10 mouse cellular contexts compared by ENCODE assay signal in genomic region chr1:98280263-98281052, GRCm38 (mm10).
A peak's percentile ranks its signal among the peaks of the same experiment; 100 is the strongest.
DNase-seq lines count a peak whose midpoint lies in the region; ATAC-seq and TF ChIP-seq lines count a peak whose summit lies in the region.
"Had no signal": no experiment of that assay in that cellular context is flagged by ENCODE, and none has a peak within 500 bp of the region (broad histone marks: within the 10 kb centered on the region; RNA-seq: fewer than 3 reads in every experiment).

No protein-coding gene starts in this region.

- no peak for TF ChIP-seq CTCF in hindbrain, postnatal 0 days (IDR thresholded peaks at IDR 0.05; ENCODE audit: low read depth)

- H3K4me1 ChIP-seq in heart, embryonic 13.5 days = peaks cover 20% of the 10 kb centered on the region
- H3K4me1 ChIP-seq in midbrain, embryonic 12.5 days = no peaks in the 10 kb centered on the region
- no peaks in the 10 kb centered on the region; the same call in 1 of the 2 replicates for H3K4me1 ChIP-seq in midbrain, embryonic 10.5 days
- H3K4me1 ChIP-seq in hindbrain, postnatal 0 days (ENCODE audit: insufficient read depth, low read length) = no peaks in the 10 kb centered on the region
- peaks cover 10% of the 10 kb centered on the region; the same call in 1 of the 2 replicates for H3K4me1 ChIP-seq in neural tube, embryonic 15.5 days

- ATAC-seq in heart, embryonic 13.5 days (ENCODE audit: extremely low read depth, insufficient number of reproducible peaks, low FRiP score, low TSS enrichment) = no peak
- no peak for ATAC-seq in midbrain, embryonic 12.5 days (ENCODE audit: low FRiP score, low read depth)
- no peak for ATAC-seq in hindbrain, postnatal 0 days
- peak; percentile 80 for ATAC-seq in neural tube, embryonic 15.5 days (ENCODE audit: low FRiP score)

- no peak overlapping the region for H3K4me3 ChIP-seq in heart, embryonic 13.5 days
- H3K4me3 ChIP-seq in midbrain, embryonic 12.5 days = no peak overlapping the region
- no peak overlapping the region for H3K4me3 ChIP-seq in midbrain, embryonic 10.5 days
- no peak overlapping the region for H3K4me3 ChIP-seq in hindbrain, postnatal 0 days (ENCODE audit: low read length)
- H3K4me3 ChIP-seq in neural tube, embryonic 15.5 days (replicated peaks) = no peak overlapping the region
- H3K4me3 ChIP-seq: myocyte had no signal

- H3K36me3 ChIP-seq in heart, embryonic 13.5 days = no peaks in the 10 kb centered on the region
- H3K36me3 ChIP-seq in midbrain, embryonic 12.5 days = no peaks in the 10 kb centered on the region
- H3K36me3 ChIP-seq in midbrain, embryonic 10.5 days = no peaks in the 10 kb centered on the region
- H3K36me3 ChIP-seq in hindbrain, postnatal 0 days (ENCODE audit: insufficient read depth, low read length) = no peaks in the 10 kb centered on the region
- H3K36me3 ChIP-seq in neural tube, embryonic 15.5 days = no peaks in the 10 kb centered on the region

- H3K9ac ChIP-seq in heart, embryonic 13.5 days = no peak overlapping the region
- H3K9ac ChIP-seq in midbrain, embryonic 12.5 days (replicated peaks) = no peak overlapping the region
- H3K9ac ChIP-seq in hindbrain, postnatal 0 days (replicated peaks; ENCODE audit: low read length) = no peak overlapping the region
- no peak overlapping the region for H3K9ac ChIP-seq in neural tube, embryonic 15.5 days (replicated peaks)

- H3K27me3 ChIP-seq in heart, embryonic 13.5 days (replicated peaks) = no peaks in the 10 kb centered on the region
- no peaks in the 10 kb centered on the region for H3K27me3 ChIP-seq in midbrain, embryonic 12.5 days
- no peaks in the 10 kb centered on the region for H3K27me3 ChIP-seq in midbrain, embryonic 10.5 days (ENCODE audit: low read depth, poor library complexity, severe bottlenecking)
- H3K27me3 ChIP-seq in hindbrain, postnatal 0 days (ENCODE audit: insufficient read depth, low read length) = no peaks in the 10 kb centered on the region
- H3K27me3 ChIP-seq in neural tube, embryonic 15.5 days (replicated peaks) = no peaks in the 10 kb centered on the region

- 57% methylated on average over 9 of the region's 9 CpGs for WGBS in heart, embryonic 13.5 days
- WGBS in midbrain, embryonic 12.5 days = 78% methylated on average over 9 of the region's 9 CpGs
- 83% methylated on average over 9 of the region's 9 CpGs for WGBS in midbrain, embryonic 10.5 days
- WGBS in hindbrain, postnatal 0 days = 66% methylated on average over 9 of the region's 9 CpGs
- 46% methylated on average over 9 of the region's 9 CpGs for WGBS in neural tube, embryonic 15.5 days

- H3K27ac ChIP-seq in heart, embryonic 13.5 days (replicated peaks) = peak overlapping the region; percentile 54; the same call in 1 of the 2 replicates
- peak overlapping the region; percentile 30; the same call in 1 of the 2 replicates for H3K27ac ChIP-seq in midbrain, embryonic 12.5 days (replicated peaks)
- no peak overlapping the region for H3K27ac ChIP-seq in midbrain, embryonic 10.5 days (replicated peaks)
- H3K27ac ChIP-seq in hindbrain, postnatal 0 days = peak overlapping the region; percentile 32; the same call in 1 of the 2 replicates
- 0 out of 2 replicates have a peak overlapping the region, but pooled peaks have one; percentile 18 for H3K27ac ChIP-seq in neural tube, embryonic 15.5 days (replicated peaks)

- no peak for DNase-seq in heart, postnatal 14 days
- DNase-seq in midbrain, embryonic 10.5 days (ENCODE audit: low spot score) = no peak
- DNase-seq in hindbrain, postnatal 0 days (ENCODE audit: low spot score) = no peak
- DNase-seq in cerebellum, postnatal 25 days = no peak
- DNase-seq in left cerebral cortex, postnatal 25 days (ENCODE audit: low spot score in 2 of 2) = no peak
- DNase-seq: kidney, adult 8-10 months had no signal

- intact Hi-C loops in heart, postnatal 14 days (cut with DNase I) = no loop called here
- intact Hi-C loops in left cerebral cortex, postnatal 25 days (cut with DNase I) = no loop called here

- no peaks in the 10 kb centered on the region for H3K9me3 ChIP-seq in heart, embryonic 13.5 days
- no peaks in the 10 kb centered on the region for H3K9me3 ChIP-seq in midbrain, embryonic 12.5 days
- H3K9me3 ChIP-seq in midbrain, embryonic 10.5 days (replicated peaks) = no peaks in the 10 kb centered on the region
- no peaks in the 10 kb centered on the region for H3K9me3 ChIP-seq in hindbrain, postnatal 0 days (ENCODE audit: low read length)
- no peaks in the 10 kb centered on the region for H3K9me3 ChIP-seq in neural tube, embryonic 15.5 days (replicated peaks)

- H3K4me2 ChIP-seq in heart, embryonic 13.5 days = no peak overlapping the region
- no peak overlapping the region for H3K4me2 ChIP-seq in midbrain, embryonic 12.5 days (replicated peaks)
- H3K4me2 ChIP-seq in hindbrain, postnatal 0 days (ENCODE audit: low read depth, low read length) = no peak overlapping the region
- H3K4me2 ChIP-seq in neural tube, embryonic 15.5 days = no peak overlapping the region
